Mouse (Mus musculus): ENCODE results near the gene Tekt3.

DNA sequence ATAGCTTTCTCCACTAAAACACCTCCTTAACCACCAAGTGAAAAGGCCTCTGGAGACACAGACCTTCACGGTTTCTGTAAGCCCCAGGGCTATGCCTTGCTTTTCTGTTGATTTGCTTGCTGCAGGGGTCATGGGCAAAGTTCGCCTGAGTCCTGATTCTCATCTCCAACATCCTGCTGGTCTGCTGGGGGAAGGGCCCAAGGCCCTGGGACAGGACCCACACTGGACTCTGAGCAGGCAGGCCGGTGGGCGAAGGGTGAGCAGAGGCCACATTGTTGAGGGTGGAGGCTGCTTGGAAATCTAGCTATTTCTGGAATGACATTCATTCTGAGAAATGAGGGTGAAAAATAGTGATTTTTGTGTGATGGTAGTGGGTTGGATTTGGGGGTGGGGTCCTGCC, 81.4 kb downstream of the Tekt3 start:
- TF ChIP-seq CTCF (IDR thresholded peaks at IDR 0.05; ENCODE audit: borderline replicate concordance, insufficient read depth, low read depth, low read length): no peak
- TF ChIP-seq POLR2A (IDR thresholded peaks at IDR 0.05; ENCODE audit: borderline replicate concordance, insufficient read depth, low read length): no peak

Measured in cerebellum, adult 2 months (tissue).